Mouse (Mus musculus) testis, postnatal 10 days (tissue): Measurements from ENCODE around the gene Gm13290.
"Not testable (repeated sequence)": the region's sequence is repeated elsewhere in the genome, so short reads cannot be mapped to it uniquely, and the experiment has no call there.

Experiments used
- DNase-seq: peaks from one replicate; pipeline ENCODE4 v3.0.0; 2021; ENCODE audit warnings: low spot score

Gm13290 gene

DNA sequence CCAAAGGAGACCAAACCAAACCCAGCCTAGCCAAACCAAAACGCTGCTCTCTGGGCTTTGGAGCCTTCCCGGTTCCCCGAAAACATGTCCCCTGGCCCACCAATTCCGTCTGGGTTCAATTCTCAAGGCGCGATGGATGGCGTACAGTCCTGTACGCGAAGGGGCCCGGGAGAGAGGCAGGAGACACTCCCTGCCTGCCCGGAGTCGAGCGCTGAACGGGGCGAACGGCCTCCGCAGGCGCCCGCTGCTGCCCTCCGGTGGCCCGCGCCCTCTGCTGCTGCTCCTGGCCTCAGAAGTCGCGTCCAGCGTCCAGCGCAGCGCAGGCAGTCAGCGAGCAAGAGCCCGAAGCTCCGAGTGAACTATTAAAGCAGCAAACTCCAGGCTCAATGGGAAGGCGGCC, 8.7 kb downstream of the Gm13290 start:
- not testable (repeated sequence) for DNase-seq

DNA sequence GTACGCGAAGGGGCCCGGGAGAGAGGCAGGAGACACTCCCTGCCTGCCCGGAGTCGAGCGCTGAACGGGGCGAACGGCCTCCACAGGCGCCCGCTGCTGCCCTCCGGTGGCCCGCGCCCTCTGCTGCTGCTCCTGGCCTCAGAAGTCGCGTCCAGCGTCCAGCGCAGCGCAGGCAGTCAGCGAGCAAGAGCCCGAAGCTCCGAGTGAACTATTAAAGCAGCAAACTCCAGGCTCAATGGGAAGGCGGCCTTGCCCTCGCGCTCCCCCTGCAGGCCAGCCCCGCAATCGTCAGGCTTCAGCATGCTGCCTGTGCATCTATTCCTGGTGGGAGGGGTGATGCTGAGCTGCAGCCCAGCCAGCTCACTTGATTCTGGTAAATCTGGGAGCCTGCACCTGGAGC, 11.8 kb downstream of the Gm13290 start, which contains the start of gene Gm13276:
Gene Gm13276 (plus strand): TSS at position 301 of the 400 bp plus-strand sequence.
- DNase-seq: not testable (repeated sequence)

DNA sequence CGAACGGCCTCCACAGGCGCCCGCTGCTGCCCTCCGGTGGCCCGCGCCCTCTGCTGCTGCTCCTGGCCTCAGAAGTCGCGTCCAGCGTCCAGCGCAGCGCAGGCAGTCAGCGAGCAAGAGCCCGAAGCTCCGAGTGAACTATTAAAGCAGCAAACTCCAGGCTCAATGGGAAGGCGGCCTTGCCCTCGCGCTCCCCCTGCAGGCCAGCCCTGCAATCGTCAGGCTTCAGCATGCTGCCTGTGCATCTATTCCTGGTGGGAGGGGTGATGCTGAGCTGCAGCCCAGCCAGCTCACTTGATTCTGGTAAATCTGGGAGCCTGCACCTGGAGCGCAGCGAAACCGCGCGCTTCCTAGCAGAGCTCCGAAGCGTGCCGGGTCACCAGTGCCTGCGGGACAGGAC, 14.8 kb downstream of the Gm13290 start, which contains the start of gene Gm13277:
Gene Gm13277 (plus strand): TSS at position 231 of the 400 bp plus-strand sequence.
- peak; percentile 54 for DNase-seq

DNA sequence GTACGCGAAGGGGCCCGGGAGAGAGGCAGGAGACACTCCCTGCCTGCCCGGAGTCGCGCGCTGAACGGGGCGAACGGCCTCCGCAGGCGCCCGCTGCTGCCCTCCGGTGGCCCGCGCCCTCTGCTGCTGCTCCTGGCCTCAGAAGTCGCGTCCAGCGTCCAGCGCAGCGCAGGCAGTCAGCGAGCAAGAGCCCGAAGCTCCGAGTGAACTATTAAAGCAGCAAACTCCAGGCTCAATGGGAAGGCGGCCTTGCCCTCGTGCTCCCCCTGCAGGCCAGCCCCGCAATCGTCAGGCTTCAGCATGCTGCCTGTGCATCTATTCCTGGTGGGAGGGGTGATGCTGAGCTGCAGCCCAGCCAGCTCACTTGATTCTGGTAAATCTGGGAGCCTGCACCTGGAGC, 17.6 kb downstream of the Gm13290 start, which contains the start of gene Gm13278:
Gene Gm13278 (plus strand): TSS at position 301 of the 400 bp plus-strand sequence.
- not testable (repeated sequence) for DNase-seq

DNA sequence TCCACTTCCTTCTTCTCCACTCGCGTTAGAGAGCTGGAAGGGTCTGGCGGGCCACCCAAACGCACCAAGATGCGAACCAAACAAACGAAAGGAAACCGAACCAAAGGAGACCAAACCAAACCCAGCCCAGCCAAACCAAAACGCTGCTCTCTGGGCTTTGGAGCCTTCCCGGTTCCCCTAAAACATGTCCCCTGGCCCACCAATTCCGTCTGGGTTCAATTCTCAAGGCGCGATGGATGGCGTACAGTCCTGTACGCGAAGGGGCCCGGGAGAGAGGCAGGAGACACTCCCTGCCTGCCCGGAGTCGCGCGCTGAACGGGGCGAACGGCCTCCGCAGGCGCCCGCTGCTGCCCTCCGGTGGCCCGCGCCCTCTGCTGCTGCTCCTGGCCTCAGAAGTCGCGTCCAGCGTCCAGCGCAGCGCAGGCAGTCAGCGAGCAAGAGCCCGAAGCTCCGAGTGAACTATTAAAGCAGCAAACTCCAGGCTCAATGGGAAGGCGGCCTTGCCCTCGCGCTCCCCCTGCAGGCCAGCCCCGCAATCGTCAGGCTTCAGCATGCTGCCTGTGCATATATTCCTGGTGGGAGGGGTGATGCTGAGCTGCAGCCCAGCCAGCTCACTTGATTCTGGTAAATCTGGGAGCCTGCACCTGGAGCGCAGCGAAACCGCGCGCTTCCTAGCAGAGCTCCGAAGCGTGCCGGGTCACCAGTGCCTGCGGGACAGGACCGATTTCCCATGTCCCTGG, 20.5 kb downstream of the Gm13290 start, which contains the start of gene Gm13275:
Gene Gm13275 (plus strand): TSS at position 552 of the 740 bp plus-strand sequence.
- peak; percentile 69 for DNase-seq

DNA sequence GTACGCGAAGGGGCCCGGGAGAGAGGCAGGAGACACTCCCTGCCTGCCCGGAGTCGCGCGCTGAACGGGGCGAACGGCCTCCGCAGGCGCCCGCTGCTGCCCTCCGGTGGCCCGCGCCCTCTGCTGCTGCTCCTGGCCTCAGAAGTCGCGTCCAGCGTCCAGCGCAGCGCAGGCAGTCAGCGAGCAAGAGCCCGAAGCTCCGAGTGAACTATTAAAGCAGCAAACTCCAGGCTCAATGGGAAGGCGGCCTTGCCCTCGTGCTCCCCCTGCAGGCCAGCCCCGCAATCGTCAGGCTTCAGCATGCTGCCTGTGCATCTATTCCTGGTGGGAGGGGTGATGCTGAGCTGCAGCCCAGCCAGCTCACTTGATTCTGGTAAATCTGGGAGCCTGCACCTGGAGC, 23.5 kb downstream of the Gm13290 start, which contains the start of gene Gm13279:
Gene Gm13279 (plus strand): TSS at position 301 of the 400 bp plus-strand sequence.
- DNase-seq: not testable (repeated sequence)

DNA sequence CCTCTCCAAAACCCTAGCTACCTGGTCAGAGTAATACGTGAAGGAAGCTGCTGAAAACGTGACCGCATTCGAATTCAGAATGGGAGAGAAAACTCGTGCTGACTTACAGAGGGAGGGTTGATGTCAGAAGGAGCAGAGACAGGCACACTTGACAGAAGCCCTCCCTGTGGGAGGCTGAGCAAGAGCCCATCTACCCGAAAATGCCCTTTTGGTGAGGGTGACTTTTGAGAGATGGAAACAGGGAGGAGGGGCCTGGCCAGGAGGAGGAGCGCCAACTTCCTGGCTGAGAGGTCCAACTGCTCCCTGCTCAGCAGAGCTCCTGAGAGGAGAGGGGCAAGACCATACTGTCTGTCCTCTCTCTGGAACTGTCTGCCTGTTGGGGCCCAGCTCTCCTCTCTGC, 25.7 kb downstream of the Gm13290 start, which contains the start of gene Gm13285:
Gene Gm13285 (plus strand): TSS at position 301 of the 400 bp plus-strand sequence.
- not testable (repeated sequence) for DNase-seq

DNA sequence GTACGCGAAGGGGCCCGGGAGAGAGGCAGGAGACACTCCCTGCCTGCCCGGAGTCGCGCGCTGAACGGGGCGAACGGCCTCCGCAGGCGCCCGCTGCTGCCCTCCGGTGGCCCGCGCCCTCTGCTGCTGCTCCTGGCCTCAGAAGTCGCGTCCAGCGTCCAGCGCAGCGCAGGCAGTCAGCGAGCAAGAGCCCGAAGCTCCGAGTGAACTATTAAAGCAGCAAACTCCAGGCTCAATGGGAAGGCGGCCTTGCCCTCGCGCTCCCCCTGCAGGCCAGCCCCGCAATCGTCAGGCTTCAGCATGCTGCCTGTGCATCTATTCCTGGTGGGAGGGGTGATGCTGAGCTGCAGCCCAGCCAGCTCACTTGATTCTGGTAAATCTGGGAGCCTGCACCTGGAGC, 29.3 kb downstream of the Gm13290 start, which contains the start of gene Gm13287:
Gene Gm13287 (plus strand): TSS at position 301 of the 400 bp plus-strand sequence.
- not testable (repeated sequence) for DNase-seq

DNA sequence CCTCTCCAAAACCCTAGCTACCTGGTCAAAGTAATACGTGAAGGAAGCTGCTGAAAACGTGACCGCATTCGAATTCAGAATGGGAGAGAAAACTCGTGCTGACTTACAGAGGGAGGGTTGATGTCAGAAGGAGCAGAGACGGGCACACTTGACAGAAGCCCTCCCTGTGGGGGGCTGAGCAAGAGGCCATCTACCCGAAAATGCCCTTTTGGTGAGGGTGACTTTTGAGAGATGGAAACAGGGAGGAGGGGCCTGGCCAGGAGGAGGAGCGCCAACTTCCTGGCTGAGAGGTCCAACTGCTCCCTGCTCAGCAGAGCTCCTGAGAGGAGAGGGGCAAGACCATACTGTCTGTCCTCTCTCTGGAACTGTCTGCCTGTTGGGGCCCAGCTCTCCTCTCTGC, 31.6 kb downstream of the Gm13290 start, which contains the start of gene Gm13288:
Gene Gm13288 (plus strand): TSS at position 301 of the 400 bp plus-strand sequence.
- DNase-seq: not testable (repeated sequence)

DNA sequence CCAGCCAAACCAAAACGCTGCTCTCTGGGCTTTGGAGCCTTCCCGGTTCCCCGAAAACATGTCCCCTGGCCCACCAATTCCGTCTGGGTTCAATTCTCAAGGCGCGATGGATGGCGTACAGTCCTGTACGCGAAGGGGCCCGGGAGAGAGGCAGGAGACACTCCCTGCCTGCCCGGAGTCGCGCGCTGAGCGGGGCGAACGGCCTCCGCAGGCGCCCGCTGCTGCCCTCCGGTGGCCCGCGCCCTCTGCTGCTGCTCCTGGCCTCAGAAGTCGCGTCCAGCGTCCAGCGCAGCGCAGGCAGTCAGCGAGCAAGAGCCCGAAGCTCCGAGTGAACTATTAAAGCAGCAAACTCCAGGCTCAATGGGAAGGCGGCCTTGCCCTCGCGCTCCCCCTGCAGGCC, 32.1 kb downstream of the Gm13290 start:
- DNase-seq: not testable (repeated sequence)

DNA sequence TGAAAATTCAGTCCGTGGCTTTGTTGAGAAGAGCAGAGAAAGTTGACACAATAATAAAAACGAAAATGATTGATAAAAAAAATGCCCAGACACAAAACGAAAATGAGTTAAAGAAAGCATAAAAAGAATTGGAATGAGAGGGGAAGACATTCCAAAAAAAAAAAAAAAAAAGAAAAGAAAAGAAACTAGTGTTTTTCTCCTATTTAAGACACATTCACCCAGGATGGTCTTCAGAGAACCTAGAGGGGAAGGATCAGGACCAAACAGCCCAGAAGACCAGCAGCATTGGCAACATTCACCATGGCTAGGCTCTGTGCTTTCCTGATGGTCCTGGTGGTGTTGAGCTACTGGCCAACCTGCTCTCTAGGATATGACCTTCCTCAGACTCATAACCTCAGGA, 42.3 kb downstream of the Gm13290 start, which contains the start of gene Ifna7:
Gene Ifna7 (plus strand): TSS at position 301 of the 400 bp plus-strand sequence.
- DNase-seq: no peak

DNA sequence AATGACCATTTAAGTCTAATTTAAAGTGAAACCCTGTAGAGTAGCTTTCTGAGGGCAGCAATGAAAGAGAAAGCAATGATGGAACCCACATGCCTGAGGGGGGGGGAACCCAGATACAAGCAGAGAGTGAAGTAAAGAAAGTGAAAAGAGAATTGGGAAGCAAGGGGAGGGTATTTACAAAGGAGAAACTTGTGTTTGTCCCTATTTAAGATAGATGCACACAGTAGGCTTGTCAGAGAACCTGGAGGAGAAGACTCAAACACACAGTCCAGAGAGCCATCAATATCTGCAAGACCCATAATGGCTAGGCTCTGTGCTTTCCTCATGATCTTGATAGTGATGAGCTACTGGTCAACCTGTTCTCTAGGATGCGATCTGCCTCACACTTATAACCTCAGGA, 46.0 kb downstream of the Gm13290 start, which contains the start of gene Ifna11:
Gene Ifna11 (plus strand): TSS at position 301 of the 400 bp plus-strand sequence.
- no peak for DNase-seq

DNA sequence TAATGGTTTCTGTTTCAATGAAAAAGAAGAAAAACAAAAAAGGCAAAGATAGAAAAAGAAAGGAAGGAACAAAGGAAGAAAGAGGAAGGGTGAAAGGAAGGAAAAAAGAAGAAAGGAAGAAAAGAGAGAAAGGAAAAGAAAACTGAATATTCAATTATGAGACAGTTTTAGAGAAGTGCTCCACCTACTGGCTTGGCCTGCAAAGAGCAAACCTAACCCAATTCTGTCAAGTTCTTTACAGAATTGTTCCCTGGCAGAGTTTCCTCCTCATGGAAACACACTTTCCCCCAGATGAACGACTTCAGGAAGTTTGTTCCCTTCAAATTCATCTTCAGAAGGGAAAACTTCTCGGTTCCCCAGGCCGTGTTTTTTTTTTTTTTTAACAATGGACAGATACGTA, 49.4 kb downstream of the Gm13290 start:
- no peak for DNase-seq
